Mouse (Mus musculus) lung, adult 2 months (tissue): ENCODE results near the gene Patj.

ENCODE experiments used
- CTCF ChIP-seq: fragments of 200-500 bp; IDR thresholded peaks from 2 replicates; pipeline ENCODE4 v1.5.1; 2011; ENCODE audit warnings: mild to moderate bottlenecking, low read length, control low read depth; ENCODE audit not compliant: insufficient read depth
- POLR2A ChIP-seq: fragments of 200-500 bp; IDR thresholded peaks from 2 replicates; pipeline ENCODE4 v1.6.1; 2011; ENCODE audit warnings: low read depth, mild to moderate bottlenecking, control low read depth, low read length, borderline replicate concordance; ENCODE audit errors: extremely low read depth

DNA sequence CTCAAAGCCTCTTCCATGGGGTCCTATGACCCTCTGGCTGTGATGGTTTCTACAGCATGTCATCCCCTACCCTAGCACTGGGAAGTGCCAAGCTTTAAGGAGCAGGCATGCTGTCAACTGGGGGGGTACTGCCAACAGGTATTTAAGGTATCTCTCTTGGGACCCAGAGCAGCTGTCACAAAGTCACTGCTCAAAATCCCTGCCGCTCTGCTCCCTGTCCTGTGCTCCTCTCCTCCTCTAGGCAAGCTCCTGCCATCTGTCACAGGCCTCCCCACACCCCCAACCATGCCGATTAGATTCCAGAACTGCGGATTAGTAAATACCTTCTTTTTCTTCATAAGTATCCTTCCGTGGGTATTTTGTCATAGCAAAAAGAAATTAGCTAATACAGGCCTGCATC is 358.9 kb downstream of the Patj start:
- TF ChIP-seq CTCF: no peak
- no peak for TF ChIP-seq POLR2A
